Mouse (Mus musculus) urinary bladder, postnatal 36 days (tissue): ENCODE measurements around the gene Gm15091.
"Not testable (repeated sequence)": the region's sequence is repeated elsewhere in the genome, so short reads cannot be mapped to it uniquely, and the experiment has no call there.

Experiments
- DNase-seq, 2 experiments: peaks; one replicate each; pipeline ENCODE4 v3.0.0; 2022; ENCODE audit warnings: low spot score in 2 of 2, mixed read lengths in 1 of 2

The Gm15091 gene

DNA sequence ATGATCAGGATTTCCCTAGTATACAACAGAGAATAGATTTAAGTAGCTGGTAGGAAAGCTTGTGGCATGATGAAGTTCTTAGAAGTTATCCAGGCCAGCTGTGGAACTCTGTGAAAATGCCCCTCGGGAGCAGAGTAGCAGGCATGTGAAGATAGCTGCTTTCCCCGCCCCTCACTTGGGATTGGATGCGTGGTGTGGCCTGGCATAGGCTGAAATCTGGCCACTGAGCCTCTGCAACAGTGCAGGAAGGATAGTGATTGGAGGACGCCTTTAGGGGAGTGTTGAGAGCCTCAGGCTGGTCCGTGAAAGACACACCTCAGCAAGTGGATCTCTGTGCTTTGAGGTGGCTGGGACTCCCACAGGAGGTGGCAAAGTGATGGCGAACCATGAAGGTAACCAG lies at the start of gene Gm15091:
Gene Gm15091, plus strand, starts transcription at position 301 of the 400 bp plus-strand sequence.
- DNase-seq: not testable (repeated sequence)
